Mouse (Mus musculus) lung, postnatal 4 days (tissue): ENCODE measurements around the gene Dysf.
A peak's percentile ranks its signal among the peaks of the same experiment; 100 is the strongest.
"Not testable (repeated sequence)": the region's sequence is repeated elsewhere in the genome, so short reads cannot be mapped to it uniquely, and the experiment has no call there.

ENCODE experiments used
- DNase-seq, 2 experiments: peaks; one replicate each; pipeline ENCODE4 v3.0.0; 2021

Gene Dysf

DNA sequence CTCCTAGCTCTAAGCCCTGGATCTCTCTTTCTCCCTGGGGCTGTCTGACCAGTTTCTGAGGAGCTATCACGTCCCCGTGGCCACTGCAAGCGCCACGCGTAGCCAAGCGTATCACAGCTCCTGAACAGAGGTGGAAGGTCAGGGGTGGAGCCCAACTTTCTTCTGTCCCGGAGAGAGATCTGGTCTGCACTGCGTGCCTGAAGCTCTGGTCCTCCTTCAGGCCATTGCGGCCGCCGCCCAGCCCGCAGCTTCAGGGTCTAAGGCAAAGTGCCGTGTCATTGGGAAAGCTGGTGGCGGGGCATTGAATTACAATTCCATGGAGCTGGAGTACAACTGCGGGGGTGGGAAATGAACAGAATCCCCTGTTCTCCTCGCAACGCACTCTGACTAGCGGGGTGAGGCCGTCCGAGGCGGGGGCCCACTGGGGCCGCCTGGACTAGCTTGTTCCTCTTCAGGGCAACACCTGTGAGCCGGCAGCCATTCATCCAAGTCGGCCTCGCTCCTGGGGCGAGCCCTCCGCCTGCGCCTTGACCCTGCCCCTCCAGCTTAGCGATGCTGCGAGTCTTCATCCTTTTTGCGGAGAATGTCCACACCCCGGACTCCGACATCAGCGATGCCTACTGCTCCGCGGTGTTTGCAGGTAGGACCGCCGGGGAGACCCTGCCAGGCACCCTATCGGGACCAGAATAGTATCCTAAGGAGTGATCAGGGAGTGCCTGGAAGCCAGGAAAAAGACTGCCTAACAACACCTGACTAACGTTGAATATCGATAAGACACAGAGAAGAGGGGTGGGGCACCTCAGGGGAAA is at the start of gene Dysf:
Gene Dysf (plus strand): TSS at position 228 of the 809 bp plus-strand sequence.
- peak; percentile 40 to 42 for DNase-seq

DNA sequence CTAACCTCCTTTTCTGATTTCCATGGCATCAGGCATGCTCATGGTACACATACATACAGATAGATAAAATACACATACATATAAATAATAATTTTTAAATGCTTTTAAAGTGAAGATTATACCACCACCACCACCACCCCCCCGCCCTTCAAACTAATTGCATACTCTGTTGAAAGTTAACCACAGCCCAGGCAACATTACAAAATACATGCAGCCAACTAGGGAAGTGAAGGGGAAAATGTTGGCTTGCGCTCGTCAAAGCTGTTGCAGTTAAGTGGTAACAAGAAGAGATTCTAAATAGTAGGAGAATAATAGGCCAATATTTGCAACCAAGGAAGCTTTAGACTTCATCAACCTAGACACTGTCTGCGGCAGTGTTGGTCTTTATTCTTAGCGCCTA is 20.7 kb upstream of the Dysf start:
- no peak for DNase-seq

DNA sequence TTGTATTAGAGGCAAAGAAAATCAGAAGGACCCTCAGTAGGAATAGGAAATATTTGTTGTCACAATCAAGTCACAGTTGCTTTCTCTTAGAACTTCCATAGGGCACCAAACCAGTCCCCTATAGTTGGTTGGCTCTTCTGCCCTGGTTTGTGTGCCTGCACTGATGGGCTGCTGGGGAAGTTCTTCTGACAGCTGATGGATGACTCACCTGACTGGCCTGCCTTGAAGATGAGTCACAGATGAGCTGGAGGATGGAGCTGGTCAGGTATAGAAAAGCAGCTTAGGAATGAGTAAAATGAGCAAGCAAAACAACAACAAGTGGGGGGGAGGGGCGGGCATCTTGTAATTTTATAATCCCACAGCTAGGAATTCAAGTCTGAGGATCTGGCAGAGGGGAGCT is 5.7 kb upstream of the Dysf start:
- no peak for DNase-seq

DNA sequence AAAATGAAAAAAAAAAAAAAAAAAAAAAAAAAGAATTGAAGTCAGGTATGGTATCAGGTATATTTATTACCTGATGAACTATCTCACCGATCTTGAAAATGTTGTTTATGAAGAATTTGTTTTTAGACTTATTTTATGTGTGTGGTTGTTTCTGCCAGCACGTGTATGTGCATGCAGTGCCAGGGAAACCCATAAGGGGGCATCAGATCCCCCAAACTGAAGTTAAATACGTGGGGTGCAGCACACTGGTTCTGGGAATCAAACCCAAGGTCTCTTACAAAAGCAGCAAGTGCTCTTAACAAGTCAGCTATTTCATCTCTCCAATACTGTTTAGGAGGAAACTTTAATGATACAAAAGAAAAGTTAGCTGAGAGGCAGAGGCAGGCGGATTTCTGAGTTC is 4.1 kb upstream of the Dysf start:
- no peak for DNase-seq

DNA sequence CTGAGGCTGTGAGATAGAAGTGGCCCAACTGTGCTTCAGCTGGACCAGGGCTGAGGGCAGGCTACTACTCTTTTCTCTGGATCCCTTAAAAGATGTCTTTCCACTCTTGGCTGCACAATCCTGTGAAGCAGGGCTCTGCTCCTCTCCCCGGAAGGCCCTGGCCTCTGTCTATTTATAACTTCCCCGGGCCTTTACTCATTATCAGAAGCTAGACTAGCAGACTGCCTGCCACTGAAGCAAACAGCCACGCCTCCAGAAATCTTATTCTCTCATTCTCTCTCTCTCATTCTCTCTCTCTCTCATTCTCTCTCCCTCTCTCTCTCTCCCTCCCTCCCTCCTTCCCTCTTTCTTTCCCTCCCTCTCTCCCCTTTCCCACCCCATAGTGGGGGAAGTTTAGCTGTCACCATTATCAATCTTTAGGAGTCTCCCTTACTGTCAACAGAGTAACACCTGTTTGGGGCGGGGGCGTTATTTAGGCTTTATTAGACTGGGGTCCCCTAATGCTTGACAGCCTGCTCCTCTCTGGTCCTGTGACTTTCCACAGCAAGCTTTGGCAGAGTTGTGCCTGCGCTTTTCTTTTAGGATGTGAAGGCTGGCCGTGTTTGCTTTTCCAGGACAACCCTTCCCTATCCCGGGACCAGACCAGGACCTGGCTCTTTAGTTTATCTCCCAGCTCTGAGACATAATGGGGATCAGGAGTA is 932 bp downstream of the Dysf start:
- no peak for DNase-seq

DNA sequence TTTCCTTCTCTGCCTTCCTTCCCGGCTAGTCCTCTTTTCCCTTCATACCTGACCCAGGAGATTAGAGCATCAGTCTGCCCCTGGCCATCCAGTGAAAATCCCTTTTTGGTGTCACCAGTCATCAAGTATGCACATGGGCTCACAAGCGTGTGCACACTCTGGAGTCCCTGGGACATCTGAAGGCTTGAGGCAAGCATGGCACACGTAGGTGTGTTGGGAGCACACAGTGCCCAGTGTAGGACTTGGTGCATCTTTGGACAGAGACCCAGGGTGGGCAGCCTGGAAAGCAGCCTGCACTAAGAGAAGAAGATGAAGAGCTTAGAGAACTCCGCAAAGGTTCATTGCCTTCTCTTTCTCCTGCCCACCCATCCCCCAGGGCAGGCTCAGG is 1.5 kb downstream of the Dysf start:
- DNase-seq: no peak

DNA sequence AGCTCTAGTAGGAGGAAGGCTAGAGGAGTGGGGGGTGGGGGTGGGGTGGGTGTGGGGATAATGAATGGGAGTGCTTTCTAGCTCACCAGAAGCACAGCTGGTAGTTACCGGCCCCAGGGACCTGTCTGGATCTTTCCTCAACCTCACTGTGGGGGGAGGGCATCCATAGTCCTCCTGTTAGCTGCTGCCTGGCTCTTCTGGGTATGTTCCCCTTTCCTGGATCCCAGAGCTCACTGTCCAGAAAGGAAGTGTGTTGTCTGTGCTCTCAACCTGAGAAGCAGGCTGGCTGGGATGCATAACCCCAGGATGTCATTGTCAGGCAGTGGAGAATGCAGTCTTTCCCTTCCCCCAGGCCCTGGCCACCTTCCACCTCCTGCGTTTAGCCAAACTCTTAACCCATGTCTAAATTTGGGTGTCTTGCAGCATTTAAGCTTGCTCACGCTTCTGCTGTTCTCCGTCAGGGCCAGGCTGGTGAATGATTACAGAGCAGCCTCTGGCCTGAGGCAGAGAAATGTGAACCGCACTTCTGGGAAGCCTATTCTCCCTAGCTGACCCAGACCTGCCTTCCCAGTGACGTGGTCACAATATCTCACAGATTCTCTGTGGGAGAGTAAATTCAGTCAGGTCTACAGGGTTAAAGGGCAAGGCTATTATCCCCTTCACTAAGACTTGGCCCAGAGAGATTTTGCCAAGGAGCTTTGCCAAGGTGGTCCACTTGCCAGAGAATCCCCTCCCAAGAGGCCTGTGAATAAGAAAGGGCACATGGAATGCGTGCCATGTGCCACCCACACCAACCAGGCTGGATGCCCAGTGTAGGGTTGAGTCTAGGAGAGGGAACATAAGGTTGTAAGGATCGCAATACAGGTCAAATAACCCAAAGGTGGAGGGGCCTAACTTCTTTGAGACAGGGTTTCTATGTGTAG is 2.2 kb downstream of the Dysf start:
- no peak for DNase-seq

DNA sequence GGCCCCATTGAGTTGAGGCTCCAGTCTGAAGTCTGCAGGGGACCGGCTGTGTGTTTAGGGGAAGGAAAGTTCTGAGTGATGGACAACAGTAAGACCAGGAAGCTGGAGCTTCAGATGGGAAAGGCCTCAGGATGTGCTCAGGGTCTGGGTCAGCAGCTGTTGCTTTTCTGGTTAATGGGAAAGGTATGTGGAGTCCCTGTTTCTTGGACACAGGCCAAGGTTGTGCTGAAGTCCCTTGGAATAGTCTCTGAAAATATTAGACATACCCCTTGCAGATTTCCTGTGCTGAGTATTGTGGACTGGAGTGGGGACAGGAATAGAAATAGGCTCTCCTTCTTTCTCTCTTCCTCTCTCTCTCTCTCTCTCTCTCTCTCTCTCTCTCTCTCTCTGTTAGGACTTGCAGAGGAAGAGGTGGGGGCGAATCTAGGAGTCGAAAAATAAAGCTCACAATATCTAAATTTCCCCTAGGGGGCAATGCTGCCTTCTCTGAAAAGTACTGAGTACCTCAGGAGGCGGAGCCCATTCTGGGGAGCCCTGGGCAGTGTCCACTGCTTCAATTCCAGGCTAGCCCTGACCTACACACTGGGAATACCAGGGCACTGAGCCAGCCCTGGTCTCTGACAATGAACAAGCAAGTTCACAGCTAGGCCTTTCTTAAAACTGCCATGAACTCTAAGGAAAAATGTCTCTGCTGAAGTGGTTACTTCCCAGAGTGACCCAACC is 6.7 kb downstream of the Dysf start:
- DNase-seq: peak; percentile 45 to 57

DNA sequence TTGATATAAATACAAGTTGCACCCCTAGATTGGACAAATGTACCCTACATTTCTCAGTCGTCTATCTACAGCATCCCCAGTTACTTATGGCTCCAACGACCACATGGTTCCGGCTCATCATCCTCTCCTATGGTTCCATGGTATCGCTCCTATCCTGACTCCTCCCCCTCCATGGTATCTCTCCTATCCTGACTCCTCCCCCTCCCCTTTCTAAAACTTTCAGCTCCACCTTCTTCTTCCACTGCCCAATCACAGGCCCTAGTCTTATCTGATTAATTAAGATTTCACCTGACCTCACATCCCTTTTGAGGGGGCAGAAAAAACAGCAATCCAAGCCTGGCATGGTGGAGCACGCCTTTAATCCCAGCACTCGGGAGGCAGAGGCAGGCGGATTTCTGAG is 8.5 kb downstream of the Dysf start:
- no peak for DNase-seq

DNA sequence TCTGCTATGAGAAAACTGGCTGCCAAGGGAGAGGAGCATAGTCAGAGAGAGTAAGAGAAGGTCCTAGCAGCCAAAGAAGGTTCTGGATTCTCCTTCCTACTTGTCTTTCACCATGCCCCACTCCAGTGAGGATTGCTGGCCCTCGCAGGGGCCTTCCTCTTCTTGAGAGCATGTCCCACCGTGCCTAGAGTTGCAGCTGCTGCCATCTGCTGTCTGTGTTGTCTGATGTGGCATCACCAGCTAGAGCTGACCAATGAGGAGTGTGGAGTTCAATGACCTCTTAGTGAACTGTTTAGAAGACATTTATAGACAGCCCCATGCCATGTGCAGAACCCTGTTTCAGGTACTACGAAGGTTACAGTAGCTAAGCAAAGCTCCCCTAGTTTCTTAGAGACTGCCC is 9.0 kb downstream of the Dysf start:
- no peak for DNase-seq

DNA sequence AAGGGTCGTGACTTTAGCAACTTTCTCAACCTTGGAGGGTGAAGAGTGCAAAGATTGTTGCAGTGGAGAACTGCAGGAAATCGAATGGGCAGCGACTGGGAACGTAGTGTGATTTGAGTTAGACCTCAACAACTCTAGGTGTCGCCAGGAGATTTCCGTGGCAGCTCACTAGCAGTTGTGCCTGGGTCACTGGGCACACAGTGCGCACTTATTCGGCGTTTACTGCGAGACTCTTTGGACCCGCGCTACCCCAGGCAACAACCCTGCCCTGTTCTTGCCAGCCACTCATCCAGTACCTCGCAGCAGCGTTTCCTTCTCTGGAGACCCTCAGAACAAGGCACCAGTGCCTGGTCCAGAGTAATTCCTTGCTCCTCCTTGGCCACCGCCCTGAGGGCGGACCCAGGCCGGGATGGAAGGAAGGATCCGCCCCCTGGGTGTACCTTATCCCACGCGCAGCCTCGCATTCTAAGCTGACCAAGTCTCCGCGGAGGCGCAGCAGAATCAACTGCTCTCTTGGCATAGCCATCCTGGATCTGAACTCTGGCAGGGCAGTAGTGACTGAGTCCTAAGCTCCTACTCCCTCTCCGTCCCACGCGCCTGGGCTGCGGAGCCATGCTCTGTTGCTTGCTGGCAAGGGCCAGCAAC is 10.6 kb downstream of the Dysf start:
- peak; percentile 61 to 64 for DNase-seq

DNA sequence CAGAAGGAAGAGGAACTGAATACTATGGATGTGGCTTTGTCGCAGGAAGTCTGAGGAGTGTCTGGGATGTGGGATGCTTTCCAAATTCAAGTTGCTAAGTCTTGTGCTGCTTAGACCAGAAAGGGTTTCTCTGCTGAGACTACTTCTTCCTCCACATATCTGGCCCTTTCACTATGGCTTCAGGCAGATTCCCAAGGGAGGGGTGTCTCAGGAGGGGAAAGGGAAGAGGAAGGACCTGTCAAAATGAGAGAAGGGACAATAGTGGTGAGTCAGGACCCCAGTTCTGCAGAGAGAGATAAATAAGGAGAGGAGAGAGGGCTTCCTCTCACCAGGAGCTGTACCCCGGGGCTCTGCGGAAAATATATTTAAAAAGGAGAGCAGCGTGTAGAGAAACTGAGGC is 11.6 kb downstream of the Dysf start:
- no peak for DNase-seq

DNA sequence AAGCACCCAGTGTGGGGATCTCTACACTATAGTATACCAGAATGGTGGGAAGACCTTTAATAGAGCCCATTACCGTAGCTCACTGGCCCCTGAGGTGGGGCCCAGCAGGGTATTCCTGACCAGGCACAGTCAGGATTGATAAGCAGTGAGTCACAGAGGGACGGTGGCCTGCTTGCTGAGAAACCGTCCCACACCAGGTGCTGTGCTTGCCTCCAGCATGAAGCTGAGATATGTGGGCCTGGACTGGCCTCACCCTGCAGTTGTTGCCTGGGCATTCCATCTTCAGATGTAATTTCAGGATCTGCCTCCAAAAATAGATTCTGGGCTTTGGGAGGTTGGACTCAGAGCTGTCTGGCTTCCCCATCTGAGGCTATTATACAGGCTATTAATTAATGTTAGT is 13.6 kb downstream of the Dysf start:
- DNase-seq: no peak

DNA sequence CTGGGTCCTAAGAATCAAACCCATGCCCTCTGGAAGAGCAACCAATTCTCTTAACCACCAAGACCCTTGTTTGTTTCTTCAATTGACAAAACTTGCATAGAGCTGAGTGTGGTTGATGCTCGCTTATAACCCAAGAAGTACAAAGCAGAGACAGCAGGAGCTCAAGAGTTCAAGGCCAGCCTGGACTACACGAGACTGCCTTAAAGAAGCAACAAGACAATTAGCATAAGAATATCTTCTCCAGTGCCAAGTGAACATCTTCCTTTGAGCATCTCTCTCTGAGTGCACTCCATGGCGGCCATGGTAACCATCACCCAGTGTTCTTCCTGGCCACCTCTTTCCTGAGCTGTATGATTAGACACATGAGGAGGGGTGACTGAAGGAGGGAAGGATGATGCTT is 17.2 kb downstream of the Dysf start:
- no peak for DNase-seq

DNA sequence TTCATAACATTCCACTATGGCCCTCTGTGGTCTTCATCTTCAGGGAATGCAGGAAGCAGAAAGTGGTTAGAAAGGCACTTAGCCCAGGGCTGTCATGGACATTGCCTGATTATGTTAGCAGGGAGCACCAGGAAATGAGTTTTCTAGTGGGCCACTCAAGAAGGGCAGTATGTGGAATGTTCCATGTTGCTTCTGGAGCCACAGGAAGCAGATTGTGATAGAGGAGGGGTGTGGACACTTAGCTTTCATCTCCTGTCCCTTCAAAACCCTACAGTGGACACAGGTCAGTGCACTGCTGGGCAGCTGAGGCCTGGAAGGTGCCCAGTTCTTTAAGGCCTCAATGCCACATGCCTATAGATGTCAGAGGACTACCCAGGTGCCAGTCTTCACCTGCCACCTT is 20.4 kb downstream of the Dysf start:
- no peak for DNase-seq

DNA sequence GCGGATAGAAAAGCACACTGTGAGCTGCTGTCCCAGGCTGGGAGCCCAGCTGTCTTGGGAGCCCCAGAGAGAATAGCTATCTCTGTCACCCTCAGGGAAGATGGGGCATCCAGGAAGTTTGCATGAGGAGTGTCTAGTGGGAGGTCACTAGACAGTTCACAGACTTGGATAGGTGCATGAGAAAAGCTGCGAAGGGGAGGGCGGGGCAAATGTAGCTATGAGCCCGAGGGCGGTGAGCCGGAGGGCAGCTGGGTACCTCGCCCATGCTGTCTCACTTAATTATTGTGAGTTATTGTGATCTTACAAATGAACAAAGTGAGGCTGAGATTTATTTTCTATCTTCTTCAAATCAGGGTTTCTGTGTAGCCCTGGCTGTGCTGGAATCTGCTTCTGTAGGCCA is 21.4 kb downstream of the Dysf start:
- DNase-seq: no peak

DNA sequence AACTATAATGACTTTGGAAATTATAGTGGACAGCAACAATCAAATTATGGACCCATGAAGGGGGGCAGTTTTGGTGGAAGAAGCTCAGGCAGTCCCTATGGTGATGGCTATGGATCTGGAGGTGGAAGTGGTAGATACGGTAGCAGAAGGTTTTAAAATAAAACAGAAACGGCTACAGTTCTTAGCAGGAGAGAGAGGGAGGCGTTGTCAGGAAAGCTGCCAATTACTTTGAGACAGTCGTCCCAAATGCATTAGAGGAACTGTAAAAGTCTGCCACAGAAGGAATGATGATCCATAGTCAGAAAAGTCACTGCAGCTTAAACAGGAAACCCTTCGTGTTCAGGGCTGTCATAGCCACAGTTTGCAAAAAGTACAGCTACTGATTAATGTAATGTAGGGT is 24.1 kb downstream of the Dysf start:
- DNase-seq: not testable (repeated sequence)

DNA sequence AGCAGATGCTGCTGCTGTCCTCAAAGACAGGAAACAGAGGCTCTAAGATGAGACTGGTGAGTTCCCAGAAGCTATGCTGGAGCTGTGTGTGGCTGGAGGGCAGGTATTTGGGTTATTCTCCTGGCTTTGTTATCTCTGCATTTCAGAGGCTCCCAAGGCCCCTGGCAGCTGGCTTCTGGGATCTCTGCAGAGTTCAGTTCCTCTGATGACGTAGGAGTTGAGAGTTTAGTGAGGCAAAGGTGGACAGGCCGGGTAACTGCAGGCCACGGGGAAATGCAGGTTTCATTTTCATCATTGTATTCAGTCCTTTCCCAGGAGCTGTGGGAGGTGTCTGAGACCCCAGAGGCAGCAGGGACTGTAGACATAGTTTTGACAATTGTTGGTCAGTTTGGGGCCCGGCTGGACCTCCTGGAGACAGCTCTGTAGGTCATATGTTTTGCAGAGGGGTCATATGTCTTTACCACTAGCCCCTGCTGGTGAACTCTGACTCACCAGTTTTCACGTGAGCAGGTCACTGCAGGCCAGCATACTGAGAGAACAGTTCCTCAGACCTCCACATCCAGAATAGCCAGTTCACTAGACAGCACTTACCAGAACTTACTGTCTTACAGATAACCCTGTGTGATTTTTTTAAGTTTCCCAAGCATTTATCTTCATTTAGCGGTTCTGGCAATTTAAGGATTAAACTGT is 35.0 kb downstream of the Dysf start:
- no peak for DNase-seq

DNA sequence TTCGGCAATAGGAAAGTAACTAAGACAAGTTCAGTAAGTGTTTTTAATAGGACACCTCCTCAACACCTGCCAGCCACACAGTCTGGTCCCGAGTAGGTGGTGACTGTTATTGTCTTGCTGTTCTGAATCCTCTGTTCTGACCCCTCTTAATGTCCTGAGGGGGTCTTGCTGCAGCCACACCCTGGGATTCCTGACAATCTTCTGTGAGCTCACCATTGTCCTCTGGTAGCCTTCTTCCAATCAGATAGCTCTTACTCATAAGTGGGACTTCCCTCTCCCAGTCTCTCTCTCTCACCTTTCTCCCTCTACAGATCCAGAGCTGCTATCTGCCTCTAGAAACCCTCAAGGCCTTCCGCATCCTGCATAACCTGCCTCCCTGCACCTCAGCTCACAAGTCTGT is 36.3 kb downstream of the Dysf start:
- DNase-seq: no peak

DNA sequence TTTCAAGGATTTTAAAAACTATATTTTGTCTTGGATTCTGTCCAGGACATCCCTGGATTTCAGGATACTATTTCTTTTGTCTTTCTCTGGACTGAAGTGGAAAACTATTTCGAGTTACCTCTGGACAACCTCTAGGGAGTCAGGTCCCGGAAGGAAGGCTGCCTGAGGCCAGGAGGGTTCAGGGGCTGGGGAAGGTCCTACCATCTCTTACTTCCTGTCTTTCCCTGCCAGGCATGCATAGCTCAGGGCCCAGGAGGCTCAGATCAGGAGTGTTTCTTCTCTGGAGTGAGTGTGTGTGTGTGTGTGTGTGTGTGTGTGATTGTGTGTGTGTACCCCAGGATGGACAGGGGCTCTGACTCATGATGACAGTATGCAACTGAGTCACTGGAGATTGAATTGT is 40.5 kb downstream of the Dysf start:
- DNase-seq: no peak

DNA sequence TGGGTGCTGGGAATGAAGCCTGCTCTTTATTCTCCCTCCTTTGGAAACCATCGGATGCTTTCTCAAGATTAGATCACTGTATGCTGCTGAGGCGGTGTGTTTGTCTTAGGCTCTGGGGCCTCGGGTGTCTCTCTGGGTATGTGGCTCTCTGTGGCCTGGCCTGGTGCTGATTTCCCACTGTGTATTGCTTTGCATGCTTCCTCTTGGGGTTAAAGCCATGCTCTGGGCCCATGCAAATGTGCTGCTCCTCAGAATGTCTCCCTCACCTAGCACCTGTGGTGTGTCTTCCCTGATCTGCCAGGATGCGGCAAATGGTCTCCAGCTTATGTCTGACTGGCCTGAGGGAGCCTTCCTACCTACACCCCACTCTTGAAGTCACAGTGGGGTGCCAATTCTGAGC is 41.8 kb downstream of the Dysf start:
- no peak for DNase-seq

DNA sequence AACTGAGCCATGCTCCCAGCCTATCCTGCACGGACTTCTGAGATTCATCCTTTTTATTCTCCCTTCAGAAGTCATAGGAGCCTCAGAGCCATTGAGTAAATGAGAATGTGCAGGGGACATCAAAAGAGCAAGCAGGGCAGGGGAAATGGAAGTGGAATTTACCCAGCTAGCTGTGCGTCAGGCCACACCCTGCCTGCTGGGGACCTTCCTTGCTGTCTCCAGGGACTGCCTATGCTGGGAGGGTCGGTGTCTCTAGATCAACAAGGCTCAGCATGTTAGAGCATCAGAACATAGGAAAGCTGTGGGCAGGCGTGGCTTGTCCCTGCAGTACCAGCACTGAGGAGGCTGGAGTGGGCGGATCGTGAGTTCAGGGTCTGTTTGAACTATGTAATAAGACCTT is 42.6 kb downstream of the Dysf start:
- peak; percentile 28 to 56 for DNase-seq
